Mouse (Mus musculus) splenic B cell, adult 2 months (primary cell): Measurements from ENCODE around the gene Klhdc7b.

Experiments
- DNase-seq: peaks from one replicate; pipeline ENCODE4 v3.0.0-alpha.2; 2011; ENCODE audit warnings: low read depth, low spot score
- H3K27me3 ChIP-seq: 2 replicates; pipeline ENCODE4 v1.6.1; 2012; ENCODE audit warnings: mild to moderate bottlenecking, low read length, moderate library complexity, mixed read lengths; ENCODE audit not compliant: control insufficient read depth, poor library complexity, insufficient read depth, severe bottlenecking
- H3K36me3 ChIP-seq: 2 replicates; pipeline ENCODE4 v1.6.1; 2012; ENCODE audit warnings: mild to moderate bottlenecking, low read length, moderate library complexity, mixed read lengths; ENCODE audit not compliant: control insufficient read depth, poor library complexity, insufficient read depth, severe bottlenecking

Gene Klhdc7b

DNA sequence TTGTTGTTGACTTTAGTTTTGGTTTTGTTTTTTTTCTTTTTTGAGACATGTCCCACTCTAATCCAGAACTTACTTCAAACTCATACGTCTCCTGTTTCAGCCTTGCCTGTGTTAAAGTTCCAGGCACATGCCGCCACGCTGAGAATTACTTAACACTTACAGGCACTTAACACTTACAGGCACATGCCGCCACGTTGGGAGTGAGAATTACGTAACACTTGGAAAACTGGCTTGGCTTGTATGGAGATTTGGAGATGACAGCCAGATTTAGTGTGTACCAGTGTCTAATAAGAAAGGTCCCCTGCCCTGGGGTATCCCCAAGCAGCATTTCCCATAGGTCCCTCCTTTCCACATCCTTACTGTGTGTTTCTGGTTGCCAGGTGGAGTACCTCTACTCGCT lies 21.7 kb upstream of the Klhdc7b start:
- H3K36me3 ChIP-seq: peaks cover 11% of the 10 kb centered on the region
- no peak for DNase-seq
- no peaks in the 10 kb centered on the region for H3K27me3 ChIP-seq

DNA sequence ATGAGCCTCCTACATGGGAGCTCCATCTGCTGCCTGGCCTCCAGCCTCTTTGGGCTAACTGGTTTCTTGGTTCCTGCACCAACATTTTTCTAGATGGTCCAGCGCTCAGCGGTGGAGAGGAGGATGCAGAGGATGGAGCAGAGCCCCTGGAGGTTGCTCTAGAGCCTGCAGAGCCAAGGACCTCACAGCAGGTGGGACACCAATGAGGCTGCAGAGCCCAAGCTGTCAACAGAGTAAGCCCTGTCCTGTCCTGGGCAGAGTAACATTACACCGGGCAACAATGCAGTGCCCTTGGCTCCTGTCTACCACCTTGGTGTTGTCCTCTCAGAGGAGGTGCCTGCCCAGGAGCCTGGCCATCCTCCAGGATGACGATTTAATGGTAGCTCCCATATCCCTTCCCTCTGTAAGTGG lies 19.6 kb upstream of the Klhdc7b start:
- DNase-seq: no peak

GRCm38 (mm10) chr15:89372068-89372467 lies 12.6 kb upstream of the Klhdc7b start:
- H3K27me3 ChIP-seq: no peaks in the 10 kb centered on the region
- DNase-seq: no peak
- peaks cover 8% of the 10 kb centered on the region for H3K36me3 ChIP-seq

More for the DNA sequence above, 19.6 kb upstream of the Klhdc7b start:
- Histone ChIP-seq H3K27me3 (no peaks in the 10 kb centered on the region), H3K36me3 (peaks cover 20% of the 10 kb centered on the region)

DNA sequence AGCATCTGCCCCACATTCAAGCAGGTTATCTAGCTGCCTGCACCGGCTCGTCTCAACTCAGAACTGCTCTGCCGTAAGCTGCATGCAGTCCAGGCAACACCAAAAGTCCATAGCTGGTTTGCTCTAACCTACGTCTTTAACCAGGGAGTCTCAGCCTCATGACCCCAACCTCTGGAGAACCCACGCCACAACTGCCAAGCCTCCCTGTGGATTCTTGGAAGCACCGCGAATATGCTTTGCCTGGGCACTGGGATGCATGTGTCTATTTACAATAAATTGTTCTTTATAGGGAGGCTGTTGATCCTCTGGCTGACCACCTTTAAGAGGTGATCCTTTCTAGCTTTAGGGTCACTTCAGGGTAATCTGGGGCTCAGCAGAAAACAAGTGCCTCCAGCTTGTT lies 12.2 kb upstream of the Klhdc7b start:
- Histone ChIP-seq H3K27me3 (no peaks in the 10 kb centered on the region), H3K36me3 (peaks cover 8% of the 10 kb centered on the region)
- no peak for DNase-seq

- H3K27me3 ChIP-seq: no peaks in the 10 kb centered on the region
- peaks cover 8% of the 10 kb centered on the region for H3K36me3 ChIP-seq
- DNase-seq: peak; percentile 94
These were observed 11.5 kb upstream of the Klhdc7b start for GRCm38 (mm10) chr15:89373027-89373761.

DNA sequence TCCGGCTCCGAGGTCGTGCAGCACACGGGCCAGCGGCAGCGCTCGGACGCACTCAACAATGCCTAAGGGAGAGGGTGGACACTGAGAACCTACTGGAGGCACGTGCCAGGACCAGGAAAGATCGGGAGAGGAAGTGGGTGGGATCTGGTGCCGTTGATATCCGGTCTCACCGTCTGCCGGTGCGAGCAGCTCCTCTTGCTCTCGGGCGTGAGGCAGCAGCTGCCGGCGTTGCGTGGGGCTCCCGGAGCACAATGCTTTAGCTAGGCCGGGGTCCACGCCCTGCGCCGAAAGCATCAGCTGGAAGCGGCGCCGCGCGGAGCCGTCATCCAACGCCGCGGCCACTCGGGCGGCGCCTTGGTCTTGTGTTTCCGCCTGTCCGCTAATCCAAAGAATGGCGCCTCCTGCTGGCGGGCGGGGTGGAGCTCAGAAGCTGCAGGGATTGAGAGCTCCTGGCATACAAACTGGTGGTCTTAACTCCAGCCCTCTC lies 10.9 kb upstream of the Klhdc7b start, which contains the start of gene Sco2:
Sco2 (minus strand) TSS at position 85 of the 487 bp plus-strand sequence.
- DNase-seq: peak; percentile 92
- H3K27me3 ChIP-seq: no peaks in the 10 kb centered on the region
- H3K36me3 ChIP-seq: peaks cover 8% of the 10 kb centered on the region

GRCm38 (mm10) chr15:89374340-89374739 lies 10.4 kb upstream of the Klhdc7b start:
- no peak for DNase-seq
- Histone ChIP-seq H3K27me3 (no peaks in the 10 kb centered on the region), H3K36me3 (peaks cover 5% of the 10 kb centered on the region)

GRCm38 (mm10) chr15:89374801-89375534 lies 9.7 kb upstream of the Klhdc7b start:
- no peak for DNase-seq

DNA sequence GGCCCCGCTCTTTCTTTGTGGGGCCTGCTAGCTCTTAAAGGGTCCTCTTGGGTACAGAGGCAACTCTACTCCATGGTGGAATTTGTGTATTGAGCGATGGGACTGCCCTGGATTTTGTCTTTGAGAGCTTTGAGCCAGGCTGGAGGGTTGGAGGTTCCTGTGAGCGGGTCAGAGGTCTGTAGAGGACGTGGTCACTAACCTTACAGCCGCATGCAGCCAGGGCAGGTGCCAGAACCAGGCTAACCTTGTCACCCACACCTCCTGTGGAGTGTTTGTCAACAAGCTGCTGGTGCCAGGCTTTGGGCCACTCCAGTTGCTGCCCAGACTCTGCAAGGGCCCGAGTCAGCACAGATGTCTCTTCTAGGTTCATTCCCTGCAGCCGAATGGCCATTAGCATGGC lies 8.7 kb upstream of the Klhdc7b start:
- Histone ChIP-seq H3K36me3 (no peaks in the 10 kb centered on the region), H3K27me3 (no peaks in the 10 kb centered on the region)
- no peak for DNase-seq

More at GRCm38 (mm10) chr15:89374801-89375534, 9.7 kb upstream of the Klhdc7b start:
- no peaks in the 10 kb centered on the region for H3K27me3 ChIP-seq
- peaks cover 2% of the 10 kb centered on the region; the same call in 1 of the 2 replicates for H3K36me3 ChIP-seq

GRCm38 (mm10) chr15:89376957-89377356 lies 7.8 kb upstream of the Klhdc7b start, which contains the start of gene Tymp:
Gene Tymp (minus strand): TSS chr15:89377039.
- Histone ChIP-seq H3K36me3 (no peaks in the 10 kb centered on the region), H3K27me3 (no peaks in the 10 kb centered on the region)
- DNase-seq: no peak

DNA sequence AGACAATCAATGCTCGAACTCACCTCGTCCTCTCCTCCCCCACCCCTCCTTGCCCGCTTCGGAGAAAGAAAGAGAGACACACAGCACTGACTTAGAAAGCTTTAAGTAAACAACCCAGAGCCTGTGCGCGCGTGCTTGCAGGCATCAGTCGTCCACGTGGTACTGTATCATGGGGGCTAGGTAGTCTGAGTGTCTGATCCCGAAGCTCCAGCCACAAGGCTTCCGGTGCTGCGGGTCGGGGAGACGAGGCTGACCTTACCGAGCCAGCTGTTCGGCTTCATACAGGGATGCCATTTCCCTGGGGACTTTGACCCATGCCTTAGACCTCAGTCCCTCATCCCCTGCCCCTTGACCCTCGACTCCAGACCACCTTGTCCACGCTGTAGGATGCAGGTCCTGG lies 7.4 kb upstream of the Klhdc7b start:
- DNase-seq: no peak
- H3K27me3 ChIP-seq: no peaks in the 10 kb centered on the region
- no peaks in the 10 kb centered on the region for H3K36me3 ChIP-seq

DNA sequence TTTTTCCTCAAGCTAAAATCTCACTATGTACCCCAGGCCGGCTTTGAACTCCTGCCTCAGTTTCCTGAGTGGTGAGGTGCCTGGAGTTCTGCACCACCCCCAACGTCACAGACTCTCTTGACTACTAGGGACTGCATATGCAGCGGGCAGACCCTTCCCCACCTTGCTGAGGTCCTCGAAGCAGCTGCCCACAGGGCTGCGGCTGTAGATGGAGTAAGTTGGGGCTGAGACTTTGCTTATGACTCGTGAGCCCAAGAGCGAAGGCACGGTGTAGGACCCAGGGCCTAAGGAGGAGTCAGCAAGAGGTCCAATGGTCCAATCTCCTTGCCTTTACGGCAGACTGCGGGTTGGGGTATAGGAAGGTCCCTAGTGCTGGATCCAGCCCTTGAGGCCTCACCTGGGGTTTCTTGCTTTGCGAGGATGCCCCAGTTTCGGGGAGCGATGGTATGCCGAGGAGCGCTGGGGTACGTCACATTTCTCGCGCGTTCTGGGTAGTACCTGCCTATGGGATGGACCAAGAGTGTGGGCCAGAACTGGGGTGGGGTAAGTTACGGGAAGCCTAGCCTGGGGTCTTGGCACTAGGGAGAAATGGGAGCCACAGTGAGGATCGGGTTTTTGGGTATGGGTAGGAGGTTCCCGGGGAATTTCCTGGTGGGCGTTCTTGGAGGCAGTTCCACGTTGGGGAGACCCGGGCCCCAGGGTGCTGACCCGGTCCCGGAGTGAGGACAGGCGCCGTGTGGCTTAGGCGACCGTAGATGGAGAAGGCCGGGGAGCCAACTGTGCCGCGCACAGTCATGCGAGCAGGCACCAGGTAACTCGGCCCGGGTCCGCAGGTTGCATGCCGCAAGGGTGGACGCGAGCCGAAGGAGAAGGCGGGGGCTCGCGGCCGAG lies 6.5 kb upstream of the Klhdc7b start:
- Histone ChIP-seq H3K36me3 (no peaks in the 10 kb centered on the region), H3K27me3 (no peaks in the 10 kb centered on the region)
- no peak for DNase-seq

GRCm38 (mm10) chr15:89378831-89379401 lies 5.8 kb upstream of the Klhdc7b start, which contains the start of gene Odf3b:
Gene Odf3b (minus strand): TSS chr15:89379282.
- no peak for DNase-seq
- no peaks in the 10 kb centered on the region for H3K36me3 ChIP-seq
- H3K27me3 ChIP-seq: no peaks in the 10 kb centered on the region

GRCm38 (mm10) chr15:89379429-89379828 lies 5.3 kb upstream of the Klhdc7b start:
- DNase-seq: no peak
- no peaks in the 10 kb centered on the region for H3K27me3 ChIP-seq
- no peaks in the 10 kb centered on the region for H3K36me3 ChIP-seq
